Mouse (Mus musculus) urinary bladder, postnatal 10 days (tissue): ENCODE measurements at regions not wholly inside any gene's neighbourhood (a gene's known extent, or its start where the extent isn't known, plus 50 kb on each side); places are given as distances from the start of the nearest gene placed in this dataset.

Experiments used
- DNase-seq: peaks from one replicate; pipeline ENCODE4 v3.0.0; 2022; ENCODE audit warnings: low spot score

GRCm38 (mm10) chr3:143053286-143053993, 171.6 kb upstream of the Pkn2 start:
- DNase-seq, result no peak

GRCm38 (mm10) chr3:143040666-143041065, 158.9 kb upstream of the Pkn2 start:
- DNase-seq, result no peak

DNA sequence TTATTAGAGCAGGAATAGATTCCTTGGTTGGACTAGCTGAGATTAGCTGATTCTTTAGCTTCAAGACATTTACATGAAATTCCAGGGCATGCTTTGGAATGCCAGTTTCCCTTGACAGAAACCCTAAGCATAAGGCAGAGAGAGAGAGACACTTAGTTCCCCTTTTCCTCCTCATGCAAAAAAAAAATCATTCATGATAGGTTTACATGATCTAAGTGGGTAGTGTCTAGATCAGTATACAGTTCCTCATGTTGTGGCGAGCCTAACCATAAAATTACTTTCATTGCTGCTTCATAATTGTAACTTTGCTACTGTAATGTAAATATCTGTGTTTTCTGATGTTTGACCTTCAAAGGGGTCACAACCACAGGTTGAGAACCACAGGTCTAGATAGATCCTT, 154.3 kb upstream of the Pkn2 start:
- DNase-seq, result no peak

DNA sequence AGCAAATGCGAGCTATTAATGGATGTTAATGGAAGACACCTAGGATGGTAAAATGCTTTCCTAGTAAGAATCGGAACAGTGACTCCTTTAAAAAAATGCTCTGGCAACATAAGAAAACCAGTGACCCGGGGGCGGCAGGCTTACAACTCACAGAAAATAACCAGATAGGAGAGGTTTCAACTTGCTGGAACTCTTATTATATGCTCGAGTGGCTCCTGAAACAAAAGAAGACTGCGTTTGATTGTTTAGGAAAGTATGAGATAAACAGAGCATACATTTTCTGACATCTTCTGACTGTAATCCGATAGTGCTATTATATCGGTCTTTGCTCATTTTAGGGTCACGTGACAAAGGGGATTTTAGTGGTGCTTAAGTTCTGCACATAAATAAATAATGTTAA, 152.8 kb upstream of the Pkn2 start:
- DNase-seq, result no peak

- no peak for DNase-seq
Observed at GRCm38 (mm10) chr3:143022486-143022885, 140.7 kb upstream of the Pkn2 start.

GRCm38 (mm10) chr3:143021159-143021871, 139.5 kb upstream of the Pkn2 start:
- DNase-seq, result no peak

- no peak for DNase-seq
Observed at GRCm38 (mm10) chr3:143017480-143017879, 135.7 kb upstream of the Pkn2 start.

DNA sequence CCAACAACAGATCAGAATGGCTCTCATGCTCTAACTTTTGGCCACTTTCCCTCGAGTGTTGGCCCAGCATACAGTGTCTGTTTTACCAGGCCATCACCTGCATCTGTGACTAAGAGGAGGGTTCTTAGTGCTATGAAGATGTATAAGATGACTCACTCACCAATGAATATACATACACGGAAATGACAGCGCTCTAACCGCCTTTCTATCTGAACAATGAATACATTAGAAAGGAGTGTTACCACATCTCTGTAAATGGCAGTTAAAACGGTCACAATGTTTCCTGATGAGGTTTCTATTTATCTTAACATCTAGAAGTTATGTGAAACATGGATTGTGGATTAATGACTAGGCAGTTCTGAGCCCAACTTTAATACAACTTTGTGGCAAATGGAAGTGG, 135.0 kb upstream of the Pkn2 start:
- no peak for DNase-seq

- DNase-seq, result no peak
Observed at GRCm38 (mm10) chr3:143014421-143014820, 132.6 kb upstream of the Pkn2 start.

DNA sequence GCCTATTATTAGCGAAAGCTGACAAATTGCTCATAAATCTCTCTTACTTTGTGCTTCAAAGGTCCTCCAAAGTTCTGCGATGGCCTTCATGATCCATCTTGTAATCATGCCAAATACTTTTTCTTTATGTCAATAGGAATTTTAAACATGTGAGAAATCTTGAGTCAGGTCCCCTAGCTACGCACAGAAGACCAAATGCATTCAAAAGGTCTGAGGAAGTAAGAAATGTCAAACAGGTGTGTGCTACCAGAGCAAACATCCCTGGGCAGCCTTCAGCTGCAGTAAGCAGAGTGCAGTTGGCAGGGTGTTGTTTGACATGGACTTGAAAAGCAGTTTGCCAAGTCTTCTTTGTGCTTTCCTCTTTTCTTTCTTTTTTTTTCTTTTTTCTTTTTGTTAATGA, 125.2 kb upstream of the Pkn2 start:
- no peak for DNase-seq

GRCm38 (mm10) chr3:143001952-143002351, 120.1 kb upstream of the Pkn2 start:
- DNase-seq, result no peak

DNA sequence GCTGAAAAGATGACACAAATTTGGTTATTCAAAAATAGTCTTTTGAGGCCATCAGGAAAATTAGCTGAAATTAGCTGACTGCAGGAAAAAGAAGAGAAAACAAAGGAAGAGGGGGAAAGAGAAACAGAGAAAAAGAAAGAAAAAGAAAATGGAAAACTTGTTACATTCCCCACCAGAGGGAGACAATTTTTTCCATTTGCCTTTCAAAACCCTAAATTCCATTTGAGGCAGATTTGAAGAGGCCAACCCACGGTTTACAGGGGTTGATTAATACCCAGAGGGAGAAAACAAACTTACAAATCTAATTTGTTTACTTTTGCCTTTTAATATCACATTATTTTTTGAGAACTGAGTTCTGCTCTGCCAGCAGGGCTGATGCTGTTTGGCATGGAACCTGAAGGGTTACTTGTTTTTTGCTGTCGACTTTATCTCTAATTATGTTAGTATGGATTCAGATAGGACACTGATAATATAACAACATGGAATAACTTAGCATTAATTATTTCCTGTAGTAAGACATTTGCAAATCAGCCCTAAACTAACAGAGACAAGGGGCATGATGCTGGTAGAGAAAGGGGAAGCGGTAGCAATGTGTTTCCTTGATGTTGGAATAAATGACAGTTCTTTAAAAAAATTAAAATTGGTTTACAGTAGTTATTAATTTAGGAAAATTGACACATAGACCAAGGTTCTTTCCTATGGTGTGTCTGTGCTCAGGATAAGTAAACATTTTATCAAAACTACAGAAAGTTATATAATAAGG, 114.4 kb upstream of the Pkn2 start:
- no peak for DNase-seq

- DNase-seq, result no peak
Observed at GRCm38 (mm10) chr3:142984547-142984946, 102.7 kb upstream of the Pkn2 start.

- no peak for DNase-seq
Observed at GRCm38 (mm10) chr3:142981221-142981620, 99.4 kb upstream of the Pkn2 start.

GRCm38 (mm10) chr3:142979161-142979560, 97.4 kb upstream of the Pkn2 start:
- DNase-seq, result no peak

DNA sequence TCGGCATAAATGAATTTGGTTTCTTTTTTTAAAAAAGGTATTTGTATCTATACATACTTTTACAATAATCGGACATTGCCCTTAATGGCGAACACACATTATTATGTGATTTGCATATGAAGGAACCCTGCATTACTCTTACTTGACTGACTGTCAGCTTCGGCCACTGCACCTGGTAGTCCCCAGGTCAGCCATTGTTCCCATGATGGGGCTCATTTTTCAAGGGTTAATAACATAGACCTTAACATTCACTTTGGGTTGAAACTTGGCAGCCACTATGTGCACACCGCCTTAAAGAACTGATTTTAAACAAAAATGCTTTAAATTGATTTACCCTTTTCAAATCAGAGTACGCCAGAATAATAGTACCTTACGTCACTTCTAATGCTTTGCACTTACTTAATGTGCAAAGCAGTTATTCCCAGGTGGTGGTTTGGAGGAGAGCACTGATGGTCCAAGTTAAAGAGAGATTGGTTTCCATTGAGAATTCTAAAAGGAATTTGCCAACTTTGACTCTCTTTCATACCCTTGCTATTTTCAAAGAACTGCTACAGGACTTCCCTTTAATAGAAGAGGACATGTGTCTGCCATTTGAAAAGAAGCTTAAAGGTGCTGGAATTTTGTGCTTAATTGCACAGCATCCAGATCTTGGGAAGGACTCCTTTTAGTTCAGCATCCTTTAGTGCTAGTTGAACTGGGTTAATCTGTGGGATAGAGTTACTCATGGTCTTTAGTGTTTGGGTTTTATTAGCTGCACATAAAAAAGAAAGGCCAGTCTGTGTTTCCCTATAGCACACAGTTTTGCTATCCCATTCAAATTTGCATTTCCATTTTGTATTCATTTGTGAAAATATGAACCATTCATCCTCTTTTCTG, 95.0 kb upstream of the Pkn2 start:
- no peak for DNase-seq

DNA sequence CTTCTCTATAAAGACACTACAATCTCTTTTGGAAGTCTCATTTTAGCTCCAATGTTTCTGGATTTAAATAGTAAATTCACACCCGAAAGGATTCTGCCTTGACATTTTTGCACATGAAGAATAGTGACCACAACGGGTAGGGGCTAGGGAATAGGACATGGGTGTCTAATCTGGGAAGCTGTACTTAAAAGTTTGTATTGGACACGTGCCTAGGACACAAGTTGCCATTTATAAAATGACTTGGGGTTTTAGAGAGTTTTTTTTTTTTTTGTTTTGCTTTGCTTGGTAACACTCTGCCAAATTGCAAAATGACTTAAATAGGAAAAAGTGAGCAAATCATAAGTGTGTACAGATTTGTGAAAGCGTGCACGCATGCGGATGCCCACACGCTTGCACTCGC, 93.8 kb upstream of the Pkn2 start:
- DNase-seq, result no peak

DNA sequence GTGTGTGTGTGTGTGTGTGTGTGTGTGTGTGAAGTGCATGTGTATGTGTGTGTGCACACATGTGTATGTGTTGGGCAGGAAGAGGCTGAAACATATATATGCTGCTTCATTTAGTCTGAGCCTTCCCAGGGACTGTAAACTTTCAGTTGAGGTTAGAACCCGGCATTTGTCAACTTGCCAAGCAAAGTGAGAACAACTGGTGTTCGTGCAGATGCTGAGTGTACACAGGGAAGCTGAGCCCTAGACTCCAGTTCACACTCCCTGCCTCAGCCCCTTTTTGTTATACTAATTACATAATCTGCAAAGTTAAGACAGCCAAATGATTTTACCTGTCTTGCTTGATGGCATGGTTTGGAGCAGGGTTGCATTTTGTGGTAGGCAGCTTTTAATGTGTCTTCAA, 87.7 kb upstream of the Pkn2 start:
- DNase-seq, result no peak

- no peak for DNase-seq
Observed at GRCm38 (mm10) chr3:142965604-142966003, 83.8 kb upstream of the Pkn2 start.

- DNase-seq, result no peak
Observed at GRCm38 (mm10) chr3:142963818-142964372, 82.1 kb upstream of the Pkn2 start.

DNA sequence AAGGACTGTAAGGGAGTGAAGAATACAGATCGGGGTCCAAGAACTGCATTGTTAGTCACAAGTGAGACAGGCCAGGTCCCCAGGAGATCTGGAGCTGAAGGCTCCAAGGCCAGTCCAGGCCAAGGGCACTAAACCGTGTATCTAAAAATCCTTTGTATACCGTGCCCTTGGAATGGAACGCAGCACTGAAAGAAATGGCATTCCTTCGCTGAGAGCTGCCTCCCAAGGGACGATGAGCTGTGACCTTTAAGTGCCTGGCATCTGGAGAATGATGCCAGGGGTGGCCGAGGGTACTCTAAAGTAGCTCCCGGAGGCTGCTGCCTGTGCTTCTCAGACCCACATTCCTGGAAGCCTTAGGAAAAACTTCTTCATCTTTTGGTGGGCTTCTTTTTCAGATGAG, 76.0 kb upstream of the Pkn2 start:
- DNase-seq, result no peak

GRCm38 (mm10) chr3:142948771-142949170, 67.0 kb upstream of the Pkn2 start:
- no peak for DNase-seq
